Mouse (Mus musculus) kidney, adult 2 months (tissue): Measurements from ENCODE around the gene Psmb10.

Experiments used
- CTCF ChIP-seq: fragments of 200-500 bp; conservative IDR thresholded peaks from 2 replicates; pipeline ENCODE4 v1.5.1; 2011; ENCODE audit warnings: low read depth, mild to moderate bottlenecking, control low read depth, low read length, moderate library complexity, mixed read lengths; ENCODE audit not compliant: insufficient read depth, insufficient read length
- POLR2A ChIP-seq: fragments of 200-500 bp; IDR thresholded peaks from one replicate; pipeline ENCODE4 v1.6.1; 2011; ENCODE audit warnings: low read depth, low read length, control low read depth

DNA sequence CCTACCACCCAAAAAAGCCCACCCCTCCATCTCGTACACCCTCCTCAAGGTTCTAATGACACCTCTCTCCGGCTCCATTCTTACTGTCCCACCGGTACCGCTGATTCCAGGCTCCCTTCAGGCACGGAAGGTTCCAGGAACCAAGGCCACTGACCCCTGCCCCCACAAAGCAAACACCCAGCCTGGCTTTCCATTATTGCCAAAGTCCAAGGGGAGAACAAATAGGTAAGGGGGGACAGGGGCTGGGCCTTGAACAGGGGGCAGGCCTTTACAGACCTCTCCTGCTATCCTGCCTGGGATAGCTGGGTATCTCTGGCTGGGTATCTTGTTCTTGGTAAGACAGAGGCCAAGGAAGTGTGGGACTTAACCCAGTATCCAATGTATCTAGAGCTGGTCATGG lies 4.3 kb upstream of the Psmb10 start:
- TF ChIP-seq POLR2A (no peak), CTCF (no peak)
